Mouse (Mus musculus) neural tube, embryonic 12.5 days (tissue): ENCODE data around the gene Fndc10. TPM values are rescaled to one million over a fixed set of nuclear protein-coding genes. Genes with fewer than 3 reads are reported as not detected.

Experiments
- ATAC-seq: fragments of 200-750 bp; cut with Nextera tagmentation; 2 replicates; pipeline ENCODE4 v1.8.0; 2017; ENCODE audit warnings: low read depth, mild to moderate bottlenecking, moderate TSS enrichment, moderate library complexity; ENCODE audit not compliant: low FRiP score
- H3K27ac ChIP-seq: fragments of 300-500 bp; sonication (generic); 2 replicates; pipeline ENCODE4 v1.5.1; 2016
- H3K27me3 ChIP-seq: fragments of 300-500 bp; sonication (generic); replicated peaks from 2 replicates; pipeline ENCODE4 v1.6.1; 2016; ENCODE audit warnings: mild to moderate bottlenecking
- H3K36me3 ChIP-seq: fragments of 300-500 bp; sonication (generic); 2 replicates; pipeline ENCODE4 v1.6.1; 2016; ENCODE audit warnings: mild to moderate bottlenecking
- H3K4me1 ChIP-seq: fragments of 300-500 bp; sonication (generic); 2 replicates; pipeline ENCODE4 v1.6.1; 2016
- H3K4me2 ChIP-seq: fragments of 300-500 bp; sonication (generic); replicated peaks from 2 replicates; pipeline ENCODE4 v1.6.1; 2016; ENCODE audit warnings: mild to moderate bottlenecking
- H3K4me3 ChIP-seq: fragments of 300-500 bp; sonication (generic); 2 replicates; pipeline ENCODE4 v1.5.1; 2016
- H3K9ac ChIP-seq: fragments of 300-500 bp; sonication (generic); 2 replicates; pipeline ENCODE4 v1.6.1; 2016; ENCODE audit warnings: mild to moderate bottlenecking
- H3K9me3 ChIP-seq: fragments of 300-500 bp; sonication (generic); 2 replicates; pipeline ENCODE4 v1.6.1; 2016; ENCODE audit warnings: mild to moderate bottlenecking
- WGBS: fragments of 180-500 bp; shearing (Covaris S2); methylation state at CpG from one replicate; pipeline ENCODE4 v1.1.7; 2016; 5-methylcytosine and 5-hydroxymethylcytosine counted together
- polyA plus RNA-seq: library from polyadenylated mRNA; unstranded; fragments of >200 nt; fragmentation: Nextera tagmentation; extraction: Ambion mirVana; gene quantifications from 2 replicates; pipeline ENCODE4 v1.2.1, GENCODE M21; 2016

Fndc10 gene
- polyA plus RNA-seq, 1 experiment from 2014 or later: 11.6 TPM

DNA sequence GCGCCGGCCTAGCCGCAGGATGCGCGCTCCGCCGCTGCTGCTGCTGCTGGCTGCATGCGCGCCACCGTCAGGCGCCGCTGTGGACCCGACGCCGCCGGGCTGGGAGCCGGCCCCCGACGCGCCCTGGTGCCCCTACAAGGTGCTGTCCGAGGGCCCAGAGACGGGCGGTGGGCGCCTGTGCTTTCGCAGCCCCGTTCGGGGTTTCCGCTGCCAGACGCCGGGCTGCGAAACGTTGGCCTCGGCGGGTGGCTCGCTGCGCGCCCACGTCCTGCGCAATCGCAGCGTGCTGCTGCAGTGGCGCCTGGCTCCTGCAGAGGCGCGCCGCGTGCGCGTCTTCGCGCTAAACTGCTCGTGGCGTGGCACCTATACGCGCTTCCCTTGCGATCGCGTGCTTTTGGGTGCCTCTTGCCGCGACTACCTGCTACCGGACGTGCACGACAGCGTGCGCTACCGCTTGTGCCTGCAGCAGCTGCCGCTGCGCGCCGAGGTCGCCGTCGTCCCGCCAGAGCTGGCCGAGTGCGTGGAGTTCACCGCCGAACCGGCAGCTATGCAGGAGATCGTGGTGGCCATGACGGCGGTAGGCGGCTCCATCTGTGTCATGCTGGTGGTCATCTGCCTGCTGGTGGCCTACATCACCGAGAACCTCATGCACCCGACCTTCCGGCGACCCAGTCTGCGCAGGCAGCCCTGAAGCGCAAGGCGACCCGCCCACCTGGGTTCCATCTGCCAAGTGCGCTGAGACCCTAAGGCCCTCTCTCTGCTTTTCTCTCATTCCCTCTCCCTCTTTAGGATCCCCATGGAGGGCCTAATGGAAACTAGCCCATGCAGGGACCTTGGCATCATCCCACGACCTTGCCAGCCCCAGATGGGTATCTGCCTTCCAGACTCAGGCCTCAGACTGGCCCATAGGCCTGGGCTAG, 600 bp downstream of the Fndc10 start:
- Histone ChIP-seq H3K9ac (peak overlapping the region; percentile 83), H3K4me3 (peak overlapping the region; percentile 77), H3K27me3 (peaks cover 21% of the 10 kb centered on the region), H3K27ac (peak overlapping the region; percentile 66; the same call in 1 of the 2 replicates), H3K9me3 (no peaks in the 10 kb centered on the region), H3K4me1 (peaks cover 20% of the 10 kb centered on the region), H3K36me3 (no peaks in the 10 kb centered on the region), H3K4me2 (peak overlapping the region; percentile 93)
- WGBS: under 1% methylated on average over 92 of the region's 92 CpGs
- ATAC-seq: peak; percentile 60

DNA sequence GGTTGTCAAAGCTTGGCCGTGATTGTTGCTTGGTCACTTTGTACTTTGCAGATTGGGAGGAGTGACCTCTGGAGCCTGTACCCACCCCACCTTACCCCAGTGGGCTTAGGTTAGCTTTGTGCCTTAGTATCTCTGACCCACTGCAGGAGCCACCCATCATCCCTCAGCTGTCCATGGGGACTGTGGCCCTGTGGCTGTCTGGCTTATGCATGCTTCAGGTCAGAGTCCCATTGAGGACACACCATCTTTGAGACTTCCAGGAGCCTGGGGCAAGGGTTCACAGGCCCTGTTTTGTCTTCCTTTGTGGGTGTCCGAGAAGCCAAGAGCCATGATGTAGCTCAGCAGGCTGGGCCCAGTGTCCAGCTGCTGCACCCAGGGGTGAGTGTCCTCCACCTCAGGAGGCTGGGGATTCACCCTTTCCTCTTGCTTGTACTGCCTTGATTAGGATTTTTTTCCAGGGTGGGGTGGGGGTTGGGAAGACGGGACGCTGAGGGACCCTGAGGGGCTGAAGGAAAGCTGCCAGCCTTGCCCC, 1.5 kb downstream of the Fndc10 start:
- peak overlapping the region; percentile 93 for H3K4me2 ChIP-seq
- H3K4me3 ChIP-seq: peak overlapping the region; percentile 77
- no peak for ATAC-seq
- peaks cover 21% of the 10 kb centered on the region for H3K27me3 ChIP-seq
- H3K27ac ChIP-seq: no peak overlapping the region
- H3K36me3 ChIP-seq: no peaks in the 10 kb centered on the region
- H3K4me1 ChIP-seq: peaks cover 20% of the 10 kb centered on the region
- no peaks in the 10 kb centered on the region for H3K9me3 ChIP-seq
- WGBS: 83% methylated on average over 4 of the region's 4 CpGs
- peak overlapping the region; percentile 83; the same call in 1 of the 2 replicates for H3K9ac ChIP-seq

GRCm38 (mm10) chr4:155696261-155697255, 2.4 kb downstream of the Fndc10 start:
- Histone ChIP-seq H3K4me1 (peaks cover 20% of the 10 kb centered on the region), H3K9ac (no peak overlapping the region), H3K9me3 (no peaks in the 10 kb centered on the region), H3K4me2 (peak overlapping the region; percentile 93), H3K36me3 (no peaks in the 10 kb centered on the region), H3K27ac (no peak overlapping the region), H3K4me3 (peak overlapping the region; percentile 77; the same call in 1 of the 2 replicates), H3K27me3 (peaks cover 21% of the 10 kb centered on the region)
- ATAC-seq: no peak
- WGBS: 78% methylated on average over 16 of the region's 16 CpGs

GRCm38 (mm10) chr4:155700425-155700824, 6.3 kb downstream of the Fndc10 start:
- Histone ChIP-seq H3K4me3 (no peak overlapping the region), H3K27me3 (peaks cover 11% of the 10 kb centered on the region), H3K27ac (no peak overlapping the region), H3K4me1 (peaks cover 20% of the 10 kb centered on the region), H3K9me3 (no peaks in the 10 kb centered on the region), H3K4me2 (no peak overlapping the region), H3K36me3 (no peaks in the 10 kb centered on the region), H3K9ac (no peak overlapping the region)
- no peak for ATAC-seq

DNA sequence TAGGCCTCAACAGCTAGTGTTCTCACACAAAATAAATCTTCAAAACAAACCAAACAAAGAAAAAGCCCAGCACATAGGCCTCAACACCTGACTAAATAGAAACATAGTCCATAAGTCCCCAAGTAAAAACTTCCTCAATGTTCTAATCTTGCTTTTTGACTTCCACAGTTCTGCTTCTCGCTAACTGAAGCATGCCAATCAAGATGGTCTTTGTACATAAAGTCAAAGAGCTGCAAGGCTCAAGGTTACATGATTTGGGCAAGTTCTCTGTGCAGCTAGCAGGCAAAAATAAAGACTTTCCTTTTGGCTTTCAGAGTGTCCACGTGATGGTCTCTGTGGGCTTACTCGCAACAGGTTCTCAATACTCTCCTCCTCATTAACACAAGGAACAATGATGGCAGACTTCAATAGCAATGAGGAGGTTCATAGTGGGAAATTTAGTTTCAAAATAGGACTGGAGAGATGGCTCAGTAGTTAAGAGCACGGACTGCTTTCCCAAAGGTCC, 9.3 kb downstream of the Fndc10 start:
- ATAC-seq: no peak
- no peak overlapping the region; the same call in 1 of the 2 replicates for H3K4me2 ChIP-seq
- no peaks in the 10 kb centered on the region for H3K27me3 ChIP-seq
- WGBS: 96% methylated on average over 4 of the region's 4 CpGs
- peaks cover 9% of the 10 kb centered on the region for H3K4me1 ChIP-seq
- no peak overlapping the region for H3K9ac ChIP-seq
- H3K36me3 ChIP-seq: no peaks in the 10 kb centered on the region
- no peak overlapping the region for H3K4me3 ChIP-seq
- no peaks in the 10 kb centered on the region for H3K9me3 ChIP-seq
- H3K27ac ChIP-seq: no peak overlapping the region

DNA sequence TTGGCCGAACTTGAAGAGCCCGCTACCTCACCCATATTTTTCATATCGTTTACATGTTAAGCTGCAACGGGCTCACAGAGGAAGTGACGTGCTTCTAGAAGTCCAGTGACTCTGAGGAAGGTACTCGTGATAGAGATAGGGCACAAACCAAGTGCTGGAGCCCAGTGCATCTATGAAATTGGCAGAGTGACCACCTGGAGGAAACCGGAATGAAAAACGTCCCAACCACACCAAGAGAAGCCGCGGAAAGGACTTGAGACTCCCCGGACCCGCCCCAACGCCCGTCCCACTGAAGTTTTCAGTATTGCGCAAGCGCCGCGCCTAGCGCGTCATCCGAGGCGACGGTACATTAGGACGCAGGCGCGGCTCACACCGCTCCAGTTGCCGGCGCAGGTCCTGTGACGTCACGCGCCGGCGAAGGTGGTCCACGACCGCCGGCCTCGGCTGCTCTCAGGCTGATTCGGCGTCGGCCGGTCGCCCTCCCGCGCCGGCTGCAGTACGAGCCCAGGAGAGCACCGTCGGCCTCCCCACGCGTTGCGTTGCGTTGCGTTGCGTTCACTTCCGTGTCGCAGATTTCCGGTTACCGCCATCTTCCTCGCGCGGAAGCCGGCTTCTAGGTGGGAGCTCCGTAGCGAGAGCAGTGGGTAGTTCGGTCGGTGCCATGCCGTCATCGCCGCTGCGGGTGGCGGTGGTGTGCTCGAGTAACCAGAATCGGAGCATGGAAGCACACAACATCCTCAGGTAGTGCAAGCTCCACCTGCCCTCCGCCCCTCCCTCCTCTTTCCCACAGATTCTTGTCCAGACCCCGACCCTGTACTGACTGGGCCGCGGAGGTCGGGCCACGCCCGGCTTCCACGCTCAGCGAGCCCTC, 10.8 kb downstream of the Fndc10 start, which contains the start of gene Ssu72:
TSS of gene Ssu72 (plus strand) at position 80 of the 871 bp plus-strand sequence.
- no peaks in the 10 kb centered on the region for H3K9me3 ChIP-seq
- peak within 1 kb of the TSS; percentile 95 for H3K4me3 ChIP-seq
- H3K36me3 ChIP-seq: no peaks in the 10 kb centered on the region
- H3K4me2 ChIP-seq: peak within 1 kb of the TSS; percentile 61
- H3K27me3 ChIP-seq: no peaks in the 10 kb centered on the region
- under 1% methylated on average over 83 of the region's 83 CpGs for WGBS
- ATAC-seq: peak; percentile 96
- H3K9ac ChIP-seq: peak within 1 kb of the TSS; percentile 90
- H3K27ac ChIP-seq: peak within 1 kb of the TSS; percentile 76
- H3K4me1 ChIP-seq: peaks cover 9% of the 10 kb centered on the region

GRCm38 (mm10) chr4:155705592-155705929, 11.4 kb downstream of the Fndc10 start:
- WGBS: under 1% methylated on average over 19 of the region's 19 CpGs
- H3K36me3 ChIP-seq: no peaks in the 10 kb centered on the region
- peaks cover 9% of the 10 kb centered on the region for H3K4me1 ChIP-seq
- no peak; the same call in 1 of the 2 replicates for ATAC-seq
- H3K27me3 ChIP-seq: no peaks in the 10 kb centered on the region
- no peaks in the 10 kb centered on the region for H3K9me3 ChIP-seq
- peak overlapping the region; percentile 76 for H3K27ac ChIP-seq
- peak overlapping the region; percentile 95 for H3K4me3 ChIP-seq
- H3K9ac ChIP-seq: peak overlapping the region; percentile 90
- peak overlapping the region; percentile 61 for H3K4me2 ChIP-seq

GRCm38 (mm10) chr4:155708582-155708981, 14.4 kb downstream of the Fndc10 start:
- Histone ChIP-seq H3K9me3 (no peaks in the 10 kb centered on the region), H3K27me3 (no peaks in the 10 kb centered on the region), H3K36me3 (no peaks in the 10 kb centered on the region), H3K27ac (no peak overlapping the region), H3K9ac (no peak overlapping the region), H3K4me2 (no peak overlapping the region), H3K4me3 (no peak overlapping the region), H3K4me1 (peaks cover 9% of the 10 kb centered on the region)
- WGBS: 91% methylated on average over 2 of the region's 2 CpGs
- ATAC-seq: no peak

DNA sequence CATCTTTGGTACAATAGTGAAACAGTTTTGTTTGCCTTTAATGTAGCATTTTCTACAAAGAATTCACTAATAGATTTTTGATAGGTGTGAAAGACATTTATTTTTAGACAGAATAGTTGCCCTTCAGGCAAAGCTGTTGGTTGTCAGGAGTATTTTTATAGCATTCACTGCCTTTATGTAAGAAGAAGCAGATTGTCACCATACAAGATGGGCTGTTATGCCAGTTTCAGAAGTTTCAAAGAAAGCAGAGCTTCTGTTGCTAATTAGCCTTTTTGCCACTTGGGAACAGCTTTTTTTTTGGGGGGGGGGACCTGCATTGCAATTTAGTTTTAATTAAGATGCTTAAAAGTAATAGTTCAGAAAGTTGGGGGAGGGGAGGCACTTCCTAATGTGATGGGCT, 14.8 kb downstream of the Fndc10 start:
- H3K4me2 ChIP-seq: no peak overlapping the region
- H3K27ac ChIP-seq: no peak overlapping the region
- H3K4me3 ChIP-seq: no peak overlapping the region
- H3K36me3 ChIP-seq: no peaks in the 10 kb centered on the region
- H3K9ac ChIP-seq: no peak overlapping the region
- peaks cover 9% of the 10 kb centered on the region for H3K4me1 ChIP-seq
- no peaks in the 10 kb centered on the region for H3K27me3 ChIP-seq
- ATAC-seq: no peak
- H3K9me3 ChIP-seq: no peaks in the 10 kb centered on the region

- peaks cover 3% of the 10 kb centered on the region for H3K4me1 ChIP-seq
- WGBS: 73% methylated on average over 6 of the region's 6 CpGs
Measured at GRCm38 (mm10) chr4:155710521-155711252, 16.5 kb downstream of the Fndc10 start.

More at GRCm38 (mm10) chr4:155710521-155711252, 16.5 kb downstream of the Fndc10 start:
- Histone ChIP-seq H3K27me3 (no peaks in the 10 kb centered on the region), H3K36me3 (peaks cover 9% of the 10 kb centered on the region), H3K9ac (no peak overlapping the region), H3K27ac (no peak overlapping the region), H3K9me3 (no peaks in the 10 kb centered on the region), H3K4me3 (no peak overlapping the region), H3K4me2 (no peak overlapping the region)
- ATAC-seq: no peak
